Mouse (Mus musculus): Measurements from ENCODE around the gene Themis3. TPM values are rescaled to one million over a fixed set of nuclear protein-coding genes. Genes with fewer than 3 reads are reported as not detected.

Gene Themis3
- polyA plus RNA-seq, 1 experiment from 2014 or later = not detected

DNA sequence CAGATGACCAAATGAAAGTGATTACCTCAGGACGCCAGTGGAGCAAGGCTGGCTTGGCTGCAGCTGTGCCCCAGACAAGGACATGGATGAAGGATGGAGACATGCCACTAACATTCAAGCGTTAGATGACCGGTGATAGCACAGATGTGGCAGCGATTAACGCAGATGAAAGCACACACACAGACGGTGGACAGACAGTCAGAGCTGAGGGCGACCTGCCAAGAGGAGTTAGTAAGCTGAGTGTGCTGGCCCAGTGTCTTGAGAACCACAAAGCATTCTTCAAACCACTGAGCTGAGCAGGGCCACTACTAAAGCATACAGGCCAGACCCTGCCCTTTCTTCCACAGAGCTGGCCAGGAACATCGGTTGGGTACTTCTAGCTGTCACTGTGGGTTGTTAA lies 89.5 kb downstream of the Themis3 start:
- 96% methylated on average over 8 of the region's 8 CpGs for WGBS

More for the DNA sequence above, 89.5 kb downstream of the Themis3 start:
- DNase-seq (ENCODE audit: low spot score) (no peak), ATAC-seq (replicated peaks; ENCODE audit: low FRiP score) (no peak)
- H3K4me3 ChIP-seq (ENCODE audit: low read depth, low read length) = no peak overlapping the region
- no peak overlapping the region for H3K27ac ChIP-seq (ENCODE audit: low read depth, low read length)
- no peaks in the 10 kb centered on the region for H3K27me3 ChIP-seq (replicated peaks; ENCODE audit: control insufficient read depth, insufficient read depth, low read length)
- H3K36me3 ChIP-seq (ENCODE audit: control insufficient read depth, insufficient read depth, low read length) = peaks cover 16% of the 10 kb centered on the region
- no peak overlapping the region for H3K4me2 ChIP-seq
- no peaks in the 10 kb centered on the region for H3K9me3 ChIP-seq (ENCODE audit: control insufficient read depth, low read length)
- no peak overlapping the region for H3K9ac ChIP-seq (ENCODE audit: low read depth, low read length)
- H3K4me1 ChIP-seq (replicated peaks; ENCODE audit: control insufficient read depth, insufficient read depth, low read length) = no peaks in the 10 kb centered on the region

Other genes with a start within 250 kb of the Themis3 start
- gene Mtcl1, start 144.9 kb downstream of the Themis3 start, polyA plus RNA-seq (2014; fragmentation: Nextera tagmentation; extraction: Ambion mirVana) = 0.96 and 1.7 TPM in 2 replicates
- 21.2 and 24.5 TPM in 2 replicates for gene Rab12, start 74.9 kb downstream of the Themis3 start, polyA plus RNA-seq (2014; fragmentation: Nextera tagmentation; extraction: Ambion mirVana)